Mouse (Mus musculus): ENCODE data around the gene Zfp281.

The Zfp281 gene

DNA sequence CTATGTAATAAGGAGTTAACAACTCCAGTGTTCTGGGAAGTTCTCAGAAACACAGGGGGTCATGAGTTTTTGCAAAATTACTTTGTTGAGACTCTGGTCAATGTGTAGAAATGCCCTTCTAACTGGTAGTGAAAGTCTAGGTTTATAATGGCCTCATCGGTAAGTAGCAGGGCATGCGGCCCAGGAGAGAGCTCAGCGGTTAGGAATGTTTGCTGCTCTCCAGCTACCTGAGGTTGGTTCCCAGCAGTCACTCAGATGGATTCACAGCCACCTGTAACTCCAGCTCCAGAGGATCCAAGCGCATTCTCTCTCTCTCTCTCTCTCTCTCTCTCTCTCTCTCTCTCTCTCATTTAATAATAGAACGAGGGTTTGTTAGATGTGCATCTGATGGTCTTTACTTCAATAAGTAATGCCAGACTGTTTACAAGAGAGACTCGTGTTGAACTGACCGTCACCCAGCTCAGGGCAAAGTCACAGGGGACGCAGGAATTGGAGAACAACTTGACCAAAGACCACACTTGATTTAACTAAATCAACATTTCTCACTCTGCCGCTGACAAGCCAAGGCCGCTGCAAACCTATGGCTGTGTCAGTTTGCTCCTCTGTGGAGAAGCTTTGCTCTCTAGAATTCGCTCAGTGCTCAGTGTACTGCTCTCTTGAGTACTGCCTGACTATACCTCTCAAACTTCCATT is 9.8 kb upstream of the Zfp281 start:
- no peak for DNase-seq

DNA sequence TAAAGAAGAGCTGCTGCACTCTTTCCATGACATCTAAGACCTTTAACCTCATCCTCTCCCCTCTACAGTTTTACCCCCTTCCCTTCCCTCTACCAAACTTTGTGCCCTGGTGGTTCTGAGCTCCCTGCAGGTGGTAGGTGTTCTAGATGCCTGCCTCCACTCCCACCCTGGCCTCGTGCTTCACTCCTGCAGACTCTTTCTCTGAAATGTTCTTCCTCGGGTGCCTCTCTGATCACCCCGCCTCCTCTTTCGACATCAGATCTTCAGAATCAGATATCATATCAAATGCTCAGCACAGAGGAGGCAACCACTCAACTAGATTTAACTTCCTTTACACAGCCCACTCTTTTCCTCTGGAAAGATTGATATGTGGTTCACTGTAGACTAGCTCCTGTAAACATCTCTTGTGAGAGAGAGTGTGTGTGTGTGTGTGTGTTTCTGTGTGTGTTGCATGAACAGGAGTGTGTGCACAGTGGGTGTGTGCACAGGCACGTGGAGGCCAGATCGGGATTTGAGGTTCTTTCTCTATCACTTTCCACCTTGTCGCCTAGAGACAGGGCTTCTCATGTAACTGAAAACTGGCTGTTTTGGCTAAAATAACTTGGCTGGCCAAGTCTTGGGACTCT is 7.4 kb upstream of the Zfp281 start:
- DNase-seq, result peak; percentile 55

DNA sequence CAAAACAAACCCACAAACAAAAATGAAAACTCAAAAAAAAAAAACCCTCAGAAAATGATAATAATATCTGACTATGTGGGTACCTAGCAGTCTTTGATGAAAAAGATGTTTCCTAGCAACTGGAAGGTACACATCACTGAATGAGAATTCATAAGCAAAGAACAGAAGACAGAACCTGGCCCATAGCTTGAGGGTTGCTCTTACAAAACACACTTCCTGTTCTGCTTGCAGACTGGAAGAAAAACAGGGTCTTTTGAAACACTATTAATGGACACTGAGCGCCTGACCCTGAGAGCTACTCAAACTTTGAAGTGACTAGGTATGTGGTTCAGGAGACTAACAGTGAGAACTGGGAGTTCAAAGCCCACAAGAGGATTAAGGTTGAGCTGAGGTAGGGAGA is 6.1 kb upstream of the Zfp281 start:
- no peak for DNase-seq

DNA sequence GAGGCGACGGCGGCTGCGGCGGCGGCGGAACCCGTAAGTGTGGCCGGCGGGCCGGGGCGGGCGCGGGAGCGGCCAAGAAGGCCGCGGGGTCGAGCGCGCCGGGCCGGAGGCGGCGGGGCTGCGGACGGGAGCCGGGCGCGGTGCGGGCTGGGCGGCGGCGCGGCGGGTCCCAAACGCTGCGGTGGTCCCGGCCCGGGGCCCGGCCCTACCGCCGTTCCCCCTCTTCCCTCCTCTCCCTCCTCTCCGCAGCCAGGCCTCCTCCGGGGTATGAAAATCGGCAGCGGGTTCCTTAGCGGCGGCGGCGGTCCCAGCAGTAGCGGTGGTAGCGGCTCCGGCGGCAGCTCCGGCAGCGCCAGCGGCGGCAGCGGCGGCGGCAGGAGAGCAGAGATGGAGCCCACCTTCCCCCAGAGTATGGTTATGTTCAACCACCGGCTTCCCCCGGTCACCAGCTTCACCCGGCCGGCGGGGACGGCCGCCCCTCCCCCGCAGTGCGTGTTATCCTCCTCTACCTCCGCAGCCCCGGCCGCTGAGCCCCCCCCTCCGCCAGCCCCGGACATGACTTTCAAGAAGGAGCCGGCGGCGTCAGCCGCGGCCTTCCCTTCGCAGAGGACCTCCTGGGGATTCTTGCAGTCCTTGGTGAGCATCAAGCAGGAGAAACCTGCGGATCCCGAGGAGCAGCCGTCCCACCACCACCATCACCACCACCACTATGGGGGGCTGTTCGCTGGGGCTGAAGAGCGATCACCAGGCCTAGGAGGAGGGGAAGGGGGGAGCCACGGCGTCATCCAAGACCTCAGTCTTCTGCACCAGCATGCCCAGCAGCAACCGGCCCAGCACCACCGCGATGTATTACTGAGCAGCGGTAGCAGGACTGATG is 556 bp downstream of the Zfp281 start:
- peak; percentile 61 for DNase-seq

DNA sequence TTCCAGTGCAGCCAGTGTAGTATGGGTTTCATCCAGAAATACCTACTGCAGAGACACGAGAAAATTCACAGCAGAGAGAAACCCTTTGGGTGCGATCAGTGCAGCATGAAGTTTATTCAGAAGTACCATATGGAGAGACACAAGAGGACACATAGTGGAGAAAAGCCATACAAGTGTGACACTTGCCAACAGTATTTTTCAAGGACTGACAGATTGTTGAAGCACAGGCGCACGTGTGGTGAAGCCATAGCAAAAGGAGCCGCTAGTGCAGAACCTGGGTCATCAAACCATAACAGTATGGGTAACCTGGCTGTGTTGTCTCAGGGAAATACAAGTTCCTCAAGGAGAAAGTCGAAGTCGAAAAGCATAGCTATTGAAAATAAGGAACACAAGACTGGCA is 1.4 kb downstream of the Zfp281 start:
- DNase-seq, result no peak

DNA sequence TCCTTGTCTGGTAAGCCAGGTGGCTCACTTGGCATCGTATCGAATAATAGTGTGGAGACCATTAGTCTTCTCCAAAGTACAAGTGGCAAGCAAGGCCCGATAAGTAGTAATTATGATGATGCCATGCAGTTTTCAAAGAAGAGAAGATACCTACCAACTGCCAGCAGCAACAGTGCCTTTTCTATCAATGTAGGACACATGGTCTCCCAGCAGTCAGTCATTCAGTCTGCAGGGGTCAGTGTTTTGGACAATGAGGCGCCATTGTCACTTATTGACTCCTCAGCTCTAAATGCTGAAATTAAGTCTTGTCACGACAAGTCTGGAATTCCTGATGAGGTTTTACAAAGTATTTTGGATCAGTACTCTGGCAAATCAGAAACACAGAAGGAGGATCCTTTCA is 2.1 kb downstream of the Zfp281 start:
- DNase-seq, result no peak

DNA sequence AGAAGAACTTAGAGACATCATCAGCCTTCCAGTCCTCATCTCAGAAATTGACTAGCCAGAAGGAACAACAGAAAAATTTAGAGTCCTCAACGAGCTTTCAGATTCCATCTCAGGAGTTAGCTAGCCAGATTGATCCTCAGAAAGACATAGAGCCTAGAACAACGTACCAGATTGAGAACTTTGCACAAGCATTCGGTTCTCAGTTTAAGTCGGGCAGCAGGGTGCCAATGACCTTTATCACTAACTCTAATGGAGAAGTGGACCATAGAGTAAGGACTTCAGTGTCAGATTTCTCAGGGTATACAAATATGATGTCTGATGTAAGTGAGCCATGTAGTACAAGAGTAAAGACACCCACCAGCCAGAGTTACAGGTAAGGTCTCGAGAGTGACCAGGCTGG is 2.9 kb downstream of the Zfp281 start:
- no peak for DNase-seq

DNA sequence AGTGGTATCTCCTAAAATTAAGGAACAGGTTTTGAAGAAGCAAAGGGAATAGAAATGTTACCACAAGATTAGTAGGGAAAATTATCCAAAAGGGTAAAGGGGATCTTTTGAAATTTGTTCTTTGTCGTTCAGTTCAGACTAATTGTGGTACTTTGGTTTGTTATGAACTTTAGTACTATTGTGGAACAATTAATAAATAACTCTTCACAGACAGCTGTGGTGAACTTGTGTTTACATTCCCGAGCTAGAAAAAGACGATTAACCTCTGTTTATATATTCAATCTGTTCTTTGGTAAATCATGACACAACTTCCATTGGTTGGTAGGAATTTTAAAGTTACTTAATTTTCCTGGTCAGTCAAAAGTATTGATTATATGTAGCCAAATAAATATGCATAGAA is 8.2 kb downstream of the Zfp281 start:
- no peak for DNase-seq

DNA sequence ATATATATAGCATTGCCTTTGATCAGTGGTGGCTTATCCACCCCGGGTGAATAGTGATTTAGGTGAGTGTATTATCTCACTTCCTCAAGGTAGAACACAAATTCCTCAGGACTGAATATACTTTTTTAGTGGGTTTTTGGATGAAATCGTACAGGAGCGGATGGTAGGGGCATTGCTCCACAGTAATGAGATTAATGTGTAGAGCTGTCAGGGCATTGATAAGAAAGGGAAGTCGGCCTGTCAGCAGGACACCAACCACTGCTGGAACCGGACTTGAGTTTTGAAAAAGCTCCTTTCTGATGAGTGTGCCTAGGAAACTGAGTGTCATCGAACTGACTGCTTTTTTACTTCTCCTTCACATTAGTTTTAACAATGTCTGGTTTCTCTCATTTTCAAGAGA is 10.9 kb downstream of the Zfp281 start:
- DNase-seq, result no peak

DNA sequence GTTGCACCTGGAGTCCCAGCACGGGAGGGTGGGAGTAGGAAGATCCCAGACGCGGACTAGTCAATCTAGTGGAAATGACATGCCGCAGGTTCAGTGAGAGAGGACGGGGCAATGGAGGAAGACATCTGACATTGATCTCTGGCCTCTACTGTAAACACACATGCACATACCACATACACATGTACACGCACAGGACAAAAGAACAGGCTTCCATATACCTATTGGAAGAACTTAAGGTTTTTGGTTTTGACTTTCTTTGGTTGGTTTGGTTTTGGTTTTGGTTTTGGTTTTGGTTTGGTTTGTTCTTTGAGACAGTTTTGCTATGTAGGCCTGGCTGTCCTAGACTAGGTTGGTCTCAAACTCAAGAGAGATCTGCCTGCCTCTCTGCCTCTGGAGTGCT is 12.2 kb downstream of the Zfp281 start:
- peak; percentile 18 for DNase-seq

DNA sequence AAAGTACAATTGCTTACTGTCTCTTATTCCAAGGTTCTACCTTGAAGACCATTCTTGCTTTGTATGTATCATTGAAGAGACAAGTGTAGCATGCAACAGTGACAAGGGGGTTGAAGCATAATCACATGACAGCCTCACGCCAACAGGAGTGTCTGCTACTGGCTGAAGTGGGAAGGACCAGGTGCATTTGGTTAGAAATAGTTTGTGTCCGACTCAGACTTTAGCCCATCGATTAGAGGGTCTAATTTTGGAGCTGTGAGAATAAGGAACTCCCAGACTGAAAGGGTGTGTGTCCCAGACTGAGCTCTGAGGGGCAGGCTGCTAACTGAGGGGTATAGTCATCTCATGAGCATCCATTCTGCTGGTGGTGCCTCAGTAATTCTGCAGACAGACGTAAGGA is 13.0 kb downstream of the Zfp281 start:
- no peak for DNase-seq

DNA sequence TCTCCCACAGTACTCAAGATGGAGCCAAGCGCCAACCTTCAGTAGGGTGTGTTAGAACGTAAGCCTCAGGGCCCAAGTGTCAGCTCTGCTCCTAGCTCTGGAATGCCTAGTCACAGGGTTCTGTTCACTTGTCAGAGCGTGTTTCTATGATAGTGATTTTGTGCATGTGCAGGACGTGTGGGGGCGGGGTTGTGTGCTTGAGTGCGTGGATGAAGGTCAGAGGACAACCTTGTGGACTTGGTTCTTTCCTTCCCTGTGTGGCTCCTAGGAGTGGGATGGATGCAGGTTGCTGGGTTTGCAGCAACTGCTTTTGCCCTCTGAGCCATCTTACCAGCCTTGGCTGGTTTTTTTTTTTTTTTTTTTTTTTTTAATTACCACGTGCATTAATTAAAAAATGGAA is 13.5 kb downstream of the Zfp281 start:
- DNase-seq, result no peak

DNA sequence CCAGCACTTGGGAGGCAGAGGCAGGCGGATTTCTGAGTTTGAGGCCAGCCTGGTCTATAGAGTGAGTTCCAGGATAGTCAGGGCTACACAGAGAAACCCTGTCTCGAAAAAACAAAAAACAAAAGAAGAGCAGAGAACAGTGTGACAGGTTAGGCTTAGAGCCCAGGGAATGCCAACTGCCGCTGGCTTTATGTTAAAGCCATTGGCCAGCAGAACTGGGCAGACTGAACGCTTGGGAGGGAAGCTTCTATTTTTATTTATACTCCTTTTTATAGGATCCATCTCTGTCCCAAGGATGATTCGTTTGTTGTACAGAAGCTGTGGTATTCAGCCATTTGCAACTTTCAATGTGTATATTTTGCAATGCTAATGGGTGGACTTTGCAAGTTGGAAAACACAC is 14.0 kb downstream of the Zfp281 start:
- DNase-seq, result no peak

DNA sequence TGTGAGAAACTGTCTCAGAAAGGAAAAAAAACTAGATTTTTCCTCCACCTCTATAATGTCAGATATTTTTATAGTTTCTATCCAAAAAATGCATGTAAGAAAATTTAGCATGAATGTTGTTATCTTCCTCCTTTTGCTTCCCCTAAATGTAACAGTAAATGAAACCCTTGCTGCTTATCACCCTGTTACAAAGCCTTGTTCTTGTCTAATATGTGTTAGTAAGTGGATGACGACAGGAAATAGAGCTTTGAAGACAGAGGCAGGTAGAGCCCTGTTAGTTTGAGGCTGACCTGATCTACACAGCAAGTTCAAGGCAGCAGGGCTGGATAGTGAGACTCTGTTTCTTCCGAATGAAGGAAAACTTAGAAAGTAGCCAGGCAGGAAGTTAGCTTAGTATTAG is 14.5 kb downstream of the Zfp281 start:
- no peak for DNase-seq

DNA sequence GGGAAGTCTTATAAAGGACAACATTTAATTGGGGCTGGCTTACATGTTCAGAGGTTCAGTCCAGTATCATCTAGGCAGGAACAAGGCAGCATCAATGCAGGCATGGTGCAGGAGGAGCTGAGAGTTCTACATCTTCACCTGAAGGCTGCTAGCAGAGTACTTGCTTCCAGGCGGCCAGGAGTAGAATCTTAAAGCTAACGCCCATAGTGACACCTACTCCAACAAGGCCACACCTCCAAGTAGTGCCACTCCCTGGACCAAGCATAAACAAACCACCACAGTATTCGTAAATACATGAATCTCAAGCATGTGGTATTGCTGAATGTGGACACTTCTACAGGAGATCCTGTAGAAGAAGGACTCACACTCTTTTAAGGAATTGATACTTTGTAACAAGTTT is 18.0 kb downstream of the Zfp281 start:
- DNase-seq, result no peak

DNA sequence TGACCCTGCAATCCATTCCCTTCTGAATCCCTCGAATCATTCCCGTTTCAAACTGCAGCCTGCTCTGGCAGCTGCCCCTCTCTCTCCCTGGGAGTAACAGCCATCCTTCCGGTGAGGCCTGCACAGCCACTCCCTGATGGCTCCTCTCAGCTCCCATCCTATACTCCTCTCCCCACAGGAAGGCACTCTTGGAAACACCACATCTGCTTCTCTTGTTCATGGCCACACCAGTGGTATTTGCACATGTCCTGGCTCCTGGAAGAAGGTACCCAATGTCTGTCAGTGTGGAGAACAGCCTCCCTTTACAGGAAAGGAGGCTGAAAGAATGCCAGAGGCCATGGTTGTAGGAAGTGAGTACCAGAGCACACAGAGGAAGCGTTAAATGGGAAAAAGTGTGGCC is 19.8 kb downstream of the Zfp281 start:
- DNase-seq, result no peak

DNA sequence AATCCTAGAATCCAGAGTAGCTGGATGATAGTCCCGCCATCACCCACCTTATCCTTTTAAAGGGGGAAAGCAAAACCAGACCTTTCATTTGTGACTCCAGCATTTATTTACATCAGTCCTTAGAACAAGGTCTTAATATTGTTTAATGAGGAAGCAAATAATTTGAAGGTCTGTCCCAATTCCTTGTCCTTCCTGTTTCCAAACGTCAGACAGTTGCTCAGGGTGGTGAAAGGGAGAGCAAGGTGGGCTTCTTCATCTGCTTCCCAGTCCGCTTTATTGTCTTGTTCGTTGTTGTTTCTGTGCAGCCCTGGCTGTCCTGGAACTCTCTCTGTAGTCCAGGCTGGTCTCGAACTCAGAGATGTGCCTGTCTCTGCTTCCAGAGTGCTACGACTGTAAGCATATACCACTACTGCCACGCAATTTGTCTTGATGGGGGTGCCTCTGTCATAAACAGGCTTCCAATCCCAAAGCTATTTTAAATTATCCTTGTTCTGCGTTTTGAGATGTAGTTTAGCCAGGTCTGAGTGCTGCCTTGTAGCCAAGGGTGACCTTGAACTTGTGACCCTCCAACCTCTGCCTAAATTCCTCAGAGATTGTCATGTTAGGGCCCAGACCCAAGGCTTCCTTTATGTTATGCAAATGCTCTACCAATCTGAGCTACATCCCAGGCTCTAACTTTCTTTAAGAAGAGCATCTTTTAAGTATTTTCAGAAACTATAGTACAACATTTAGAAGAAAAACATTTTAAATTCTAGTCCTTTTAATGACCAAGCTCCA is 21.3 kb downstream of the Zfp281 start:
- DNase-seq, result no peak

DNA sequence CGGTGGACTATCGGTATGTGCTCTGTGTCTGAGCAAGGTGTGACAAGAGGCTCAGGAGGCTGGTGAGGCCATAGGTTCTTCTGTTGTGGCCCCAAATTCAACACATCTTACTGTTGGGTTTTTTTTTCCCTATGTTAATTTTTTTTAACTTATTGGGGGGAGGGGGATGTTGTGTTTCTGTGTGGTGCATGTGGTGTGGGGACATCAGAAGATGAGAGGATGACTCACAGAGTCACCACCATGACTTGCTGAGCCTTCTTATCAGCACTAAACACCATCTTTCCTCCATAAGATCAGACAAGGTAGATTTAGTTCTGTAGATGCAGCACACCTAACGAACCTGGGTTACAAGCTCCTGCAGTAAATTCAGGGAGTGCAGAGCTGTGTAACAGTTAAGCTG is 27.4 kb downstream of the Zfp281 start:
- DNase-seq, result no peak

DNA sequence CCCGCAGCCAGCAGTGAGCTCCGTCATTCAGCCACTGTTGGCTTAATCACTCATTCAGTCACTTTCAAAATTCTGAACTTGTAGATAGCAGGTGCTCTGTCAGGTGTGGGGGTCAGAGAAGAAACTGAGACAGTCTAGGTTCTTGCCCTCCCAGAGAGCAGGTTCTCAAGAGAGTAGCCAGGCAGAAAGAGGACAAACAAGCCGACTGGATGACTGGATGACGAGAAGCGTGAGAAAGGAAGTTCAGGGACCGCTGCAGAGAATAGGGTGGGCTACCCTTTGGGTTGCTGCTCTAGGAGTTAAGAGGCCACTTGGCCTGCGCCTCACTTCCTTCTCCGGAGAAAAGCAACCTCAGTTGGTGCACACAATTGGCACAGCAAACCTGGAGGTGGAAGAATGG is 28.8 kb downstream of the Zfp281 start:
- no peak for DNase-seq

DNA sequence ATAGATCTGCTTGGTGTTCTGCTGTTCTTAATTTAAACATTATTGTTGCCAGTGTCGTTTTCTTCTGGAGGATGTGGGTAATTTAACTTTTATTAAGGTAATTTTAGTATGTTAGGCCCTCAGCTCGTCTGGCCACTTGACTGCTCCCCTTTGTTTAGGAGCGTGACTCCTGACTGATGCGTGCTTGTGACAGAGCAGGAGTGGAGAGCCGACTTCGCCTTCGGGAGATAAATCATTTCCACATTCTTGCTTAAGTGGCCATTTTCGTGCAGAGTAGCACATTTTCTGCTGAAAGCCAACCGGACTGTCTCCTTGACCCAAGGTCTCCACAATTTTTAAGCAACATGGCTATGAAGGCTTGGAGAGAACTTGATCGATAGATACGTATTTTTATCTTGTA is 29.7 kb downstream of the Zfp281 start:
- DNase-seq, result no peak

DNA sequence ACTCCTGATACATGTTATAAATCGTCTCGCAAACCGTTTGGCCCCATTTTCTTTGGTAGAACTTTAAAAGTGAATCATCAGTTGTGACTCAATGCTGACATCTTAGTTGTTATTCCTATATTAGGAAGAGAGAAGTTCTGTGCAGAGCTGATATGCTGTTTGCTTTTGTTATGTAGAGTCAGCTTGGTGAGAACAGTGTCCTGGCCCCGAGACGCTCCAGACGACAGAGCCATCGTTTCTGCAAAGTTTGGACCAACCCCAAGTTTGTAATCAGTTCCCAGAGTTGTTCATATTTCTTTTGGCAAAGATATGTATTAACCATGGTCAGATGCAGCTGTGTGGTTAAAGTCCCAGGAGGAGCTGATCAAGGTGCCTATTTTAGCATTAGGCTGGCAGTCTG is 31.9 kb downstream of the Zfp281 start:
- no peak for DNase-seq

DNA sequence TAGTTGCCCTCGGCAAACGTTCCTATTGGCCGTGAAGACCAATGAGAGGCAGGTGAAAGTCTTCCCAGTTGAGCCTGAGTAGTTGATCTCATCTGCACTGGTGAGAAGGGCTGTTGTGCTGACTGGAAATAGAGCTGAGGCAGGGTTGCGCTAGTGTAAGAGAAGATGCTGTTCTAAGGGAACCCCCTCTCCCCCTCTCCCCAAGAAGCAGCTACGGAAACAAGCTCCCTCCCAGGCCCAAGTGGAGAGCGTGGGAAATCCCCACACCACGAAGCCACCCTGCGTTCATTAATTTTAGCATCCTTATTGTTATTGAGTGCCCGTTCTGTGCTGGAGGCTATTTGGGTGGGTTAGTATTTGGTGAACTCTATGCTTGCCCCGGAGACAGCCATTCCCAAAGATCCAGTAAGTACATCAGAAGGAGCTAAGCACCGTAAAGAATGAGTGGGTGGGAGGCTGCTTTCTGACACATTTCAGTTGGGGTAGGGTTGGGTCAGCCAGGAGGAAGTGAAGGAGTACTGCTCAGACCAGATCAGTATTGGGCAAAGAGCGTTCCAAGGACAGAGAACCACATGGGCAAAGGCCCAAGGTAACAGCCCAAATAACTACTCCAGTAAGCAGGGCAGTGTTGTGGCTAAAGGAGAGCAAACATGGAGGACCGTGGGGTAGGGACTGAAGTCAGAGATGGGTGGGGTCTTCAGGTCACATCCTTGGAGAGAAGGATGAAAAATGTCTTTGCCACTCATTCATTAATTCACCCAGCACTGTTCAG is 33.9 kb downstream of the Zfp281 start:
- DNase-seq, result no peak

DNA sequence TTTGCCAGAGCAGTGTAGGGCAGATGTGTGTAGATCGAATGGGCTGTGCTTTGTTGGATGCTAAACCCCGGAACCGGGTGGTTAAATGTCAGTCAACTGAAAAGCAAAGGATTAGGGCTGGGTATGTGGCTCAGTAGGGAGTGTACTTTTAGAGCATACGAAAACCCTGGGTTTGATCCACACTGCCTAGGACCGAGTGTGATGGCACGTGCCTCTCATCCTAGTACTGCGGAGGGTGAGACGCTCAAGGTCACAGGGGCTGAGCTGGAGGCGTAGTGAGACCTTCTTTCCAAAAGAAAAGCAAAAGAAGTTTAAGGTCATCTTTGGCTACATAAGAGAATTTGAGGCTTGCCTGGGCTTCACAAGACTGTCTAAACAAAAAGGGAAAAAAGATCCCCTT is 34.6 kb downstream of the Zfp281 start:
- no peak for DNase-seq

Measured in thymus, postnatal 25 days (tissue).